Mouse (Mus musculus) ZHBTc4 (cell line): ENCODE measurements around the gene Mettl26.

Experiments used
- DNase-seq: peaks from one replicate; pipeline ENCODE4 v3.0.0-alpha.2; 2011; ENCODE audit warnings: low read depth, low spot score

The Mettl26 gene

DNA sequence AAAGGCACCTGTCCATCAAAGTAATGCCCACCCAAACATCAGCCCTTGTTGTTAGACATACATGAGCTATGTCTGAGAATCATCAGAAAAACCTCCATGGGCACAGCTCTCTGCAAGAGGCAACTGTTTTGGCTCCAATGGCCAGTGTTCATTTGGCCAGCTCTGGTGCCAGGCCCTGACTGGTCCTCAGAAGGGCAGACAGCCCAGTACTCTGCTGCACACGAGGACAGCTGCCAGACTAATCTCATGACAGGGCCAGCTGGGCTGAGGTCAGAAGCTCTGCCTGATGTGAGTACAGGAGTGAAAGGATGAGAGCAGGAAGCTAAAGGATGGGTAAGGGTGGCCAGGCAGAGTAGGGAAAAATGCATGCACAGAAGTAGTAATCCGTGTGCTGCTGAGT lies 50.5 kb downstream of the Mettl26 start:
- DNase-seq: no peak
